Mouse (Mus musculus) lung, embryonic 16.5 days (tissue): Measurements from ENCODE around the gene Rbm34. TPM values are rescaled to one million over a fixed set of nuclear protein-coding genes. Genes with fewer than 3 reads are reported as not detected.
A peak's percentile ranks its signal among the peaks of the same experiment; 100 is the strongest.

Experiments
- ATAC-seq: fragments of 200-750 bp; cut with Nextera tagmentation; 2 replicates; pipeline ENCODE4 v1.8.0; 2017; ENCODE audit warnings: low read depth, mild to moderate bottlenecking, moderate library complexity
- H3K27ac ChIP-seq: fragments of 300-500 bp; sonication (generic); 2 replicates; pipeline ENCODE4 v1.5.1; 2014; ENCODE audit warnings: mild to moderate bottlenecking, control low read depth, low read length
- H3K27me3 ChIP-seq: fragments of 300-500 bp; sonication (generic); 2 replicates; pipeline ENCODE4 v1.6.1; 2014; ENCODE audit warnings: low read depth, low read length, mixed read lengths; ENCODE audit not compliant: control insufficient read depth, insufficient read depth
- H3K36me3 ChIP-seq: fragments of 300-500 bp; sonication (generic); 2 replicates; pipeline ENCODE4 v1.6.1; 2014; ENCODE audit warnings: low read length; ENCODE audit not compliant: control insufficient read depth, insufficient read depth
- H3K4me1 ChIP-seq: fragments of 300-500 bp; sonication (generic); replicated peaks from 2 replicates; pipeline ENCODE4 v1.6.1; 2014; ENCODE audit warnings: low read length, mixed read lengths; ENCODE audit not compliant: control insufficient read depth, insufficient read depth
- H3K4me2 ChIP-seq: fragments of 300-500 bp; sonication (generic); 2 replicates; pipeline ENCODE4 v1.6.1; 2014; ENCODE audit warnings: low read depth, low read length, control low read depth
- H3K4me3 ChIP-seq: fragments of 300-500 bp; sonication (generic); 2 replicates; pipeline ENCODE4 v1.5.1; 2014; ENCODE audit warnings: mild to moderate bottlenecking, low read length, control low read depth
- H3K9ac ChIP-seq: fragments of 300-500 bp; sonication (generic); 2 replicates; pipeline ENCODE4 v1.6.1; 2014; ENCODE audit warnings: low read length, control low read depth
- H3K9me3 ChIP-seq: fragments of 300-500 bp; sonication (generic); 2 replicates; pipeline ENCODE4 v1.6.1; 2016; ENCODE audit warnings: low read length; ENCODE audit not compliant: control insufficient read depth
- WGBS: fragments of 180-500 bp; shearing (Covaris S2); extraction: QIAGEN DNeasy Blood & Tissue Kit; methylation state at CpG from one replicate; pipeline ENCODE4 v1.1.7; 2014; 5-methylcytosine and 5-hydroxymethylcytosine counted together
- polyA plus RNA-seq: library from polyadenylated mRNA; unstranded; fragments of >200 nt; fragmentation: Nextera tagmentation; extraction: Ambion mirVana; gene quantifications from 2 replicates; pipeline ENCODE4 v1.2.1, GENCODE M21; 2015

Gene Rbm34
- polyA plus RNA-seq, 1 experiment from 2014 or later = 17.1 TPM

- Histone ChIP-seq H3K4me3 (no peak overlapping the region), H3K27ac (no peak overlapping the region), H3K4me2 (no peak overlapping the region), H3K27me3 (no peaks in the 10 kb centered on the region), H3K9me3 (no peaks in the 10 kb centered on the region), H3K9ac (no peak overlapping the region), H3K36me3 (peaks cover 3% of the 10 kb centered on the region; the same call in 1 of the 2 replicates), H3K4me1 (peaks cover 4% of the 10 kb centered on the region; the same call in 1 of the 2 replicates)
- WGBS = 85% methylated on average over 1 of the region's 1 CpGs
- no peak for ATAC-seq
Observed at GRCm38 (mm10) chr8:126969546-126969945, 1.3 kb downstream of the Rbm34 start.

DNA sequence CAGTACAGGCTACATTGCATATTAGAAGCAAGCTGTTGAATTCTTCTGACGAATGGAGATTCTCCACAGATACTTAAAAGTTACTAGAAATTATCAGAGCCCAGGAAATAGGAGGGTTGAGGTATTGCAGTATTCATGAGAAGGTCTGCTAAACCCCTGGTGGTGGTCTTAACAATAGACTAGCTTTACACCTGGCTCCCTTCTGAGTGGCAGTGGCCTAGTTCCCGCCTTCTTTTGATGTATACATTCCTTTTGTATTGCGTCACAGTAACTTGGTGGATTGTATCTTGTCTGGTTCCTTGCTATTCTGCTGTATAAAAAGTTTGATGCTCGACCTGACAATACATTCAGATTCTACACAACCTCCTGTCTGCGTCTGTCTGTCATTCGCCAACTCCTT, 2.8 kb downstream of the Rbm34 start:
- Histone ChIP-seq H3K9me3 (no peaks in the 10 kb centered on the region), H3K27me3 (no peaks in the 10 kb centered on the region), H3K9ac (no peak overlapping the region), H3K27ac (no peak overlapping the region), H3K4me2 (no peak overlapping the region), H3K36me3 (peaks cover 6% of the 10 kb centered on the region; the same call in 1 of the 2 replicates), H3K4me3 (no peak overlapping the region), H3K4me1 (peaks cover 4% of the 10 kb centered on the region; the same call in 1 of the 2 replicates)
- WGBS = 88% methylated on average over 6 of the region's 6 CpGs
- ATAC-seq = no peak

- Histone ChIP-seq H3K4me1 (peaks cover 3% of the 10 kb centered on the region; the same call in 1 of the 2 replicates), H3K9ac (no peak overlapping the region), H3K27me3 (no peaks in the 10 kb centered on the region), H3K4me3 (no peak overlapping the region), H3K36me3 (peaks cover 15% of the 10 kb centered on the region), H3K4me2 (no peak overlapping the region), H3K27ac (no peak overlapping the region), H3K9me3 (no peaks in the 10 kb centered on the region)
- WGBS = 72% methylated on average over 6 of the region's 6 CpGs
- no peak for ATAC-seq
Observed at GRCm38 (mm10) chr8:126965246-126965645, 5.6 kb downstream of the Rbm34 start.

DNA sequence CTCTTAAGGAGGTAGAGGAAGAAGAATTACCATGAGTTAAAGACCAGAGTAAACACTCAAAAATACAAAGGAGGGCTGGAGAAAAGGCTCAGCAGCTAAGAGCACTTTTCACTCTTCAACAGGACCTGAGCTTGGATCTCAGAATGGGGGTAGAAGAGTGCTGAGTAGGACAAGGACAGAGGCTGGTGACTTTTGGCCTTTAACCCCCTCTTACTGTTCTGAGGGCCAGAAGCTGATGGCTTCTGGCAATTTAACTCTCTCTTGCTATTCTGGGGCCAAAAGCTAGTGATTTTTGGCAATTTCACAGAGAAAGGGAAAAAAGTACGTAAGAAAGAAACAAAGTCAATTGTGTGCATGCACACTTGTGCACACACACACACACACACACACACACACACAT, 8.0 kb downstream of the Rbm34 start:
- H3K36me3 ChIP-seq = peaks cover 15% of the 10 kb centered on the region

DNA sequence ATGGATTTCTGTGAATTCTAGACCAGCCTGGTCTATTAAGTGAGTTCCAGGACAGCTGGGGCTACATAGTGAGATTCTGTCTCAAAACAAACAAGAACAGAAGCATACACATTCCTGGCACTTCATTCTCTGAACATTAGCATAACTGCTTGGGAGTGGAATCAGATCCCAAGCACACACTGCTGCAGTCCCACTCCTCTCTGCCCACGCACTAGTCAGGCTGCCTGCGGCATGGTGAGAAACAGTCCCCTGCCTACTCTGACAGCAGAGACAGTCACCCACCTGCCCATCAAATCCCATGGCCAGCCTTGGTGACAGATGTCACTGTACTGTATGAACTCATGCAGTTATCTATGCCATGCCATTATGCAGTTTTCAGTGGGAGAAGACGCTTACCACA, 9.4 kb downstream of the Rbm34 start:
- Histone ChIP-seq H3K27me3 (no peaks in the 10 kb centered on the region), H3K9me3 (no peaks in the 10 kb centered on the region), H3K9ac (no peak overlapping the region), H3K4me1 (no peaks in the 10 kb centered on the region), H3K4me2 (no peak overlapping the region), H3K36me3 (peaks cover 17% of the 10 kb centered on the region), H3K4me3 (no peak overlapping the region), H3K27ac (no peak overlapping the region)
- WGBS = 90% methylated on average over 3 of the region's 3 CpGs
- no peak for ATAC-seq

More for the DNA sequence above, 8.0 kb downstream of the Rbm34 start:
- Histone ChIP-seq H3K9me3 (no peaks in the 10 kb centered on the region), H3K27me3 (no peaks in the 10 kb centered on the region), H3K9ac (no peak overlapping the region), H3K4me2 (no peak overlapping the region), H3K4me1 (no peaks in the 10 kb centered on the region), H3K4me3 (no peak overlapping the region), H3K27ac (no peak overlapping the region)
- 83% methylated on average over 1 of the region's 1 CpGs for whole genome bisulfite sequencing
- no peak for ATAC-seq

DNA sequence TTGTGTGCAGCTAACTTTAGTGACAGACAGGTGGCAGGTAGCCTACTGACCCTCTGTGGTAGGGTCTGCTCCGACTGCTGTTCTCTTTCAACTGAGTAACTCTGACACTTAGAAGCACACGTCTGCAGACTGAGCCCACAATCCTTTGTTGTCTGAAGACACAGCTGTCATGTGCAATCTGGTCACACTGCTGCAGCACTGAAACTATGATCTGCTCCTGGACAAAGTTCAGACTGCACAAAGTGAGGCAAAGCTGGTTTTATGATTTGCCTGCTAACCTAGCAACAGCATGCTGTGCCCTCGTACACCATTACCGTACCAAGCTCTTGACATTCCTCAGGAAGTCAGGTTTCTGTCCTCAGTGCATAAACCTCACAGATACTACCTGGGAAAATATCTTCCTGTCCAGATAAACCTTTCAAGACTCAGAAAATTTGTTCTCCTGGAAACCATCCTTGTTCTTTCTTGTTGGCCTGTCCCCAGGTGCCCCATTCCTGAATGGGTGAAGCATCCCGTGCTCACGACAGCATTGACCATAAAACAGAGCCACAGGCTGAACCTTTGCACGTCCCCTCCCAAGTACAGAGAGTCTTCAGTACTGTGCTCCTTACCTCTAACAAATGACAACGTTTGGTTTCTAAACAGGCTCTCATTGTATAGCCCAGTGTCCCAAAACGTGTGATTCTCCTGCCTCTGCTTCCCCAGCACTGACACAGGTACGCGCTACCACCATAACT, 18.8 kb downstream of the Rbm34 start:
- Histone ChIP-seq H3K4me1 (no peaks in the 10 kb centered on the region), H3K4me3 (no peak overlapping the region), H3K36me3 (peaks cover 22% of the 10 kb centered on the region; the same call in 1 of the 2 replicates), H3K4me2 (no peak overlapping the region), H3K27ac (no peak overlapping the region), H3K9ac (no peak overlapping the region), H3K9me3 (no peaks in the 10 kb centered on the region), H3K27me3 (no peaks in the 10 kb centered on the region)
- 89% methylated on average over 11 of the region's 11 CpGs for WGBS
- ATAC-seq = no peak

- H3K4me1 ChIP-seq = peaks cover under 1% of the 10 kb centered on the region; the same call in 1 of the 2 replicates
- no peak overlapping the region for H3K4me2 ChIP-seq
- no peaks in the 10 kb centered on the region for H3K27me3 ChIP-seq
- H3K9ac ChIP-seq = no peak overlapping the region
- no peaks in the 10 kb centered on the region for H3K9me3 ChIP-seq
- H3K36me3 ChIP-seq = peaks cover 18% of the 10 kb centered on the region; the same call in 1 of the 2 replicates
- no peak overlapping the region for H3K27ac ChIP-seq
- ATAC-seq = no peak
- no peak overlapping the region for H3K4me3 ChIP-seq
- 73% methylated on average over 2 of the region's 2 CpGs for WGBS
Observed at GRCm38 (mm10) chr8:126949527-126949926, 21.3 kb downstream of the Rbm34 start.

DNA sequence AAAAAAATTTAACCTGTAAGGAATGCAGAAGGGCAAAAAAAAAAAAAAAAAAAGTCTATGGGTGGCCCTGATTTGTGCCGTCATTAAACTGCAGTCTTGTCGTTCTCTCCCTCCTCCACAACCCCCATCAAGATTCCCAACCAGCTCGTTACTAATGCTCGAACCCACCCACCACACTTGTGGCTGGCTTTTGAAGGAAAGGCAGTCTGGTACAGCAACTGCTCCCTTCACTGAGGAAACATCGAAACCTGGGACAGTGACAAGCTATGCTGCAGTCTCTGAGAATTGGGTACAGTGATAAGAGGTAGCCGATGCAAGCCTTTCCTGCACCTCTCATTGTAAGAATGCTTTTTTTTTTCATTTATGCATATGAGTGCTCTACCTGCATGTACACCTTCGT, 24.4 kb downstream of the Rbm34 start:
- Histone ChIP-seq H3K9ac (peak overlapping the region; percentile 93), H3K4me1 (peaks cover 10% of the 10 kb centered on the region; the same call in 1 of the 2 replicates), H3K9me3 (no peaks in the 10 kb centered on the region), H3K36me3 (peaks cover 13% of the 10 kb centered on the region; the same call in 1 of the 2 replicates), H3K4me2 (peak overlapping the region; percentile 69; the same call in 1 of the 2 replicates), H3K4me3 (no peak overlapping the region), H3K27me3 (no peaks in the 10 kb centered on the region), H3K27ac (no peak overlapping the region)
- WGBS = 74% methylated on average over 7 of the region's 7 CpGs
- ATAC-seq = no peak

DNA sequence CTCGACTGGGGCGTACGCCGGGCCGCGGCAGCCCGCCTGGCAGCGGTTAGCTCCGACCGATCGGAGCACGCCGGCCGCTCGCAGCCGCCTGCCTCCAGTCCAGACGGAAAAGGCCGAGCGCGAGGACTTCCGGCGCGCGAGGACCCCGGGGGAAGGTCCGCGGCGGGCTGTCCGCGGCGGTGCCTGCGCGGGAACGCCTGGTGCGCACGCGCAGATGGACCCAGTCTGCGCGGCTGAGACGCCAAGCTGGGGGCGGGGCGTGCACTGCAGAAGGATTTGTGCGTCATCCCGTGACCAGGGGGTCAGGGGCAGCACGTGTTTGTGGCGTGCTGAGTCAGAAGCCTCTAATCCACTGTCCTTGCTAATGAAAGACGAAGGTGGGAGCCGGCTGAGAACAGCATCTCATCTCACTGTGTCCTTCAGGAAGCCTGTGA, 25.1 kb downstream of the Rbm34 start, which contains the start of gene Tomm20:
Gene Tomm20, minus strand, starts transcription at position 115 of the 434 bp plus-strand sequence.
- H3K27ac ChIP-seq = peak within 1 kb of the TSS; percentile 78
- H3K9ac ChIP-seq = peak within 1 kb of the TSS; percentile 93
- H3K4me1 ChIP-seq = peaks cover 10% of the 10 kb centered on the region; the same call in 1 of the 2 replicates
- ATAC-seq = peak; percentile 94
- WGBS = 0% methylated on average over 48 of the region's 48 CpGs
- peak within 1 kb of the TSS; percentile 94 for H3K4me2 ChIP-seq
- H3K9me3 ChIP-seq = no peaks in the 10 kb centered on the region
- peak within 1 kb of the TSS; percentile 87 for H3K4me3 ChIP-seq
- peaks cover 11% of the 10 kb centered on the region; the same call in 1 of the 2 replicates for H3K36me3 ChIP-seq
- no peaks in the 10 kb centered on the region for H3K27me3 ChIP-seq
